Mouse (Mus musculus) intestine, postnatal 0 days (tissue): ENCODE measurements around the gene Snrnp35. TPM values are rescaled to one million over a fixed set of nuclear protein-coding genes. Genes with fewer than 3 reads are reported as not detected.
A peak's percentile ranks its signal among the peaks of the same experiment; 100 is the strongest.

Experiments used
- ATAC-seq: fragments of 200-750 bp; cut with Nextera tagmentation; 2 replicates; pipeline ENCODE4 v1.8.0; 2017; ENCODE audit warnings: mild to moderate bottlenecking, moderate TSS enrichment, moderate library complexity
- H3K27ac ChIP-seq: fragments of 300-500 bp; sonication (generic); 2 replicates; pipeline ENCODE4 v1.5.1; 2014; ENCODE audit warnings: mild to moderate bottlenecking, low read depth, low read length, moderate library complexity
- H3K27me3 ChIP-seq: fragments of 300-500 bp; sonication (generic); replicated peaks from 2 replicates; pipeline ENCODE4 v1.6.1; 2014; ENCODE audit warnings: low read length, mixed read lengths; ENCODE audit not compliant: control insufficient read depth, insufficient read depth
- H3K36me3 ChIP-seq: fragments of 300-500 bp; sonication (generic); 2 replicates; pipeline ENCODE4 v1.6.1; 2014; ENCODE audit warnings: mild to moderate bottlenecking, moderate library complexity; ENCODE audit not compliant: control insufficient read depth, insufficient read depth
- H3K4me1 ChIP-seq: fragments of 300-500 bp; sonication (generic); replicated peaks from 2 replicates; pipeline ENCODE4 v1.6.1; 2014; ENCODE audit warnings: antibody characterized with exemption, low read length, mixed read lengths; ENCODE audit not compliant: control insufficient read depth, insufficient read depth
- H3K4me2 ChIP-seq: fragments of 300-500 bp; sonication (generic); replicated peaks from 2 replicates; pipeline ENCODE4 v1.6.1; 2014; ENCODE audit warnings: low read depth, mild to moderate bottlenecking, moderate library complexity
- H3K4me3 ChIP-seq: fragments of 300-500 bp; sonication (generic); 2 replicates; pipeline ENCODE4 v1.5.1; 2014; ENCODE audit warnings: low read depth, low read length
- H3K9ac ChIP-seq: fragments of 300-500 bp; sonication (generic); 2 replicates; pipeline ENCODE4 v1.6.1; 2014; ENCODE audit warnings: mild to moderate bottlenecking, low read depth, low read length
- H3K9me3 ChIP-seq: fragments of 300-500 bp; sonication (generic); 2 replicates; pipeline ENCODE4 v1.6.1; 2016; ENCODE audit warnings: mixed run types; ENCODE audit not compliant: control insufficient read depth
- CTCF ChIP-seq: sonication (generic); IDR thresholded peaks from 2 replicates; pipeline ENCODE4 v1.5.1; 2016; ENCODE audit warnings: low read depth, mild to moderate bottlenecking, control low read depth, antibody characterized with exemption, moderate library complexity
- WGBS: fragments of 180-500 bp; shearing (Covaris S2); extraction: QIAGEN DNeasy Blood & Tissue Kit; methylation state at CpG from one replicate; pipeline ENCODE4 v1.1.7; 2014; 5-methylcytosine and 5-hydroxymethylcytosine counted together
- polyA plus RNA-seq: library from polyadenylated mRNA; unstranded; fragments of >200 nt; fragmentation: Nextera tagmentation; extraction: Ambion mirVana; gene quantifications from 2 replicates; pipeline ENCODE4 v1.2.1, GENCODE M21; 2015

Snrnp35 gene
- 15.5 and 17.9 TPM in 2 replicates for polyA plus RNA-seq

DNA sequence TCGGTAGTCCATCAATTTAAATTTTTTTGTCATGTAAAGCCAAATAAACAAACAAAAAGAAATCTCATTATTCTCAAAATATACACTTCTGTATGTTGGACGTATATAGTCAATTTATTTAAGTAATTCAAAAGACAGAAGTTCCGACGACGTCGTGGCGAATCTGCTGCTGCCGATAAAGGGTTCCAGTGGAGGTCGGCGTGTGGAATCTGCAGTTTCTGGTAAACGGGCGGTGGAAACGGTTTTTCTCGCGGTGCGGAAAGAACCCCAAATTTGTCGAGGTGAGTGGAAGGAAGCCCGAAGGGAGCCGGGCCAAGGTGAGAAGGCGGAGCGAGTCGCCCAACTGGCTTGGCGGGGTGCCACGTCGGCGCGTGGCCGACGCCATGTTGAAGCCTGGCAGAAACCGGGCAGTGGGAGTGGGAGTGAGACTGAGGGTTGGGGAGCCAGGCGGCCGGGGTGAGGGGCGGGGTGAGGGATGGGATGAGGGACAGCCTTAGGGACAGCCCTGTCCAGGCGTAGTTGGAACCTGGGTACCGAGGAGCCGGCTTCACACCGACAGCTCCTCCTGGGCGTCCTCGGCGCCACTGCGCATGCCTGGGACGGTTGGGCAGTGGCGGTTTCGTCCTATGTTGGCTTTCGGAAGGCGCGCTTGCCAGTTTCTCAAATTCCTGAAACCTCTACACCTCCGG lies at the start of gene Snrnp35:
Gene Snrnp35, plus strand, starts transcription at position 169 of the 689 bp plus-strand sequence.
- TF ChIP-seq CTCF: peak; percentile 18; the same call in 1 of the 2 replicates
- under 1% methylated on average over 48 of the region's 48 CpGs for WGBS

GRCm38 (mm10) chr5:124438229-124438628 lies 44.7 kb upstream of the Snrnp35 start:
- H3K27ac ChIP-seq: no peak overlapping the region
- no peak for ATAC-seq
- no peak overlapping the region for H3K4me2 ChIP-seq
- H3K4me1 ChIP-seq: no peaks in the 10 kb centered on the region
- TF ChIP-seq CTCF: peak; percentile 71
- no peak overlapping the region for H3K4me3 ChIP-seq
- H3K9me3 ChIP-seq: no peaks in the 10 kb centered on the region
- H3K36me3 ChIP-seq: no peaks in the 10 kb centered on the region
- WGBS: 85% methylated on average over 5 of the region's 5 CpGs
- no peaks in the 10 kb centered on the region for H3K27me3 ChIP-seq
- H3K9ac ChIP-seq: no peak overlapping the region

More for the DNA sequence above, at the start of gene Snrnp35:
- peak within 1 kb of the TSS; percentile 78 for H3K4me2 ChIP-seq
- H3K27ac ChIP-seq: peak within 1 kb of the TSS; percentile 99
- H3K4me3 ChIP-seq: peak within 1 kb of the TSS; percentile 73
- no peaks in the 10 kb centered on the region for H3K36me3 ChIP-seq
- peak; percentile 80 for ATAC-seq
- no peaks in the 10 kb centered on the region for H3K27me3 ChIP-seq
- no peaks in the 10 kb centered on the region for H3K9me3 ChIP-seq
- H3K4me1 ChIP-seq: 0 out of 2 replicates have a peak, but pooled peaks cover 3% of the 10 kb centered on the region
- peak within 1 kb of the TSS; percentile 90 for H3K9ac ChIP-seq

DNA sequence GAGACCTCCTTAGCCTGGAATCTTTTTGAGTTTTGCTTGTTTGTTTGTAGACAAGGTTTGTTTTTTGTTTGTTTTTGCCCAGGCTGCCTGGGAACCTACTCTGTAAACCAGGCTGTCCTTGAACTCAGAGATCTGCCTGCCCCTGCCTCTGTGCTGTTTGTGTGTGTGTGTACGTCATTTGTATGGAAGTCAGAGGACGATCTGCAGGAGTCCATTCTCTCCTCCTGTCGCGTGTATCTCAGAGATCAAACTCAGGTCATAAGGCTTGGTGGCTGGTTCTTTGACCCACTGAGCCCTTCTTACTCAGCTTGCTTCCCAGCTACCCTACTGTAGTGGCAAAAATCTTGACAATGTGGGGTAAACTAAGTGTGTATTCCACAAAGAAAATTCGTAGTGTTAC lies 44.2 kb upstream of the Snrnp35 start:
- Histone ChIP-seq H3K36me3 (no peaks in the 10 kb centered on the region), H3K9ac (no peak overlapping the region), H3K4me2 (peak overlapping the region; percentile 80), H3K27me3 (no peaks in the 10 kb centered on the region), H3K4me1 (no peaks in the 10 kb centered on the region), H3K27ac (peak overlapping the region; percentile 47; the same call in 1 of the 2 replicates), H3K9me3 (no peaks in the 10 kb centered on the region), H3K4me3 (peak overlapping the region; percentile 59; the same call in 1 of the 2 replicates)
- WGBS: 57% methylated on average over 5 of the region's 5 CpGs
- no peak for ATAC-seq
- no peak for TF ChIP-seq CTCF

DNA sequence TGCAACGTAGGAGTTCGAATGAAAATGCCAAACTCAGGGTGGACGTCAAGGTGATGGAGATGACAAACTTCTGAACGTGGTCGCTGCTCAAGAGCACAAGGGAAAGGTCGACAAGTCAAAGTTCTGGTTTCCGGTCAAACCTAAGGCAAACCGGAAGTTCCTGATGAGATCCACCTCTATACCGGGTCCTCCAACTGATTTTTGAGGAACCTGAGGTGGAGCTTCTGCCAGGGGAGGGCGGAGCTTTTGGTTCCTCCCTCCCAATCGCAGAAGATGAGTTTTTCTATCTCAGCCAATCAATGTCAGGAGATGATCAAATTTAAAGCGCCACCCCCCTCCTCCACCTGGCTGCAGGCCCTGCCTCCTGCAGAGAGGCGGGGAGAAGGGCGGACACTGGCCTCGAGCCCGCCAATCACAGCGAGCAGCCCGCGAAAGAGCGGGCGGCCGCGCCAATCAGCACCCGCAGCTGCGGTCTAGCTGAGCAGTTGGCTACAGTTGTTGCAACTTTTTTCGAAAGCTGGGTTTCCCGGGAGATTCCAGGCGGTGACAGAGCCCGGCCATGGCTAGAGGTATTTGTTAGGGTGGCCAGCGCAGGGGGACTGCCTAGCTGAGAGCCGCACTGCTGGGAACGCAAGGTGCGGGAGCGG lies 43.4 kb upstream of the Snrnp35 start, which contains the start of gene Kmt5a:
Gene Kmt5a, plus strand, starts transcription at position 484 of the 647 bp plus-strand sequence.
- Histone ChIP-seq H3K4me2 (peak within 1 kb of the TSS; percentile 80), H3K4me3 (peak within 1 kb of the TSS; percentile 59), H3K27me3 (no peaks in the 10 kb centered on the region), H3K36me3 (no peaks in the 10 kb centered on the region), H3K27ac (peak within 1 kb of the TSS; percentile 73), H3K9ac (peak within 1 kb of the TSS; percentile 54), H3K4me1 (no peaks in the 10 kb centered on the region), H3K9me3 (no peaks in the 10 kb centered on the region)
- ATAC-seq: peak; percentile 97
- under 1% methylated on average over 34 of the region's 34 CpGs for WGBS
- TF ChIP-seq CTCF: peak; percentile 35; the same call in 1 of the 2 replicates

DNA sequence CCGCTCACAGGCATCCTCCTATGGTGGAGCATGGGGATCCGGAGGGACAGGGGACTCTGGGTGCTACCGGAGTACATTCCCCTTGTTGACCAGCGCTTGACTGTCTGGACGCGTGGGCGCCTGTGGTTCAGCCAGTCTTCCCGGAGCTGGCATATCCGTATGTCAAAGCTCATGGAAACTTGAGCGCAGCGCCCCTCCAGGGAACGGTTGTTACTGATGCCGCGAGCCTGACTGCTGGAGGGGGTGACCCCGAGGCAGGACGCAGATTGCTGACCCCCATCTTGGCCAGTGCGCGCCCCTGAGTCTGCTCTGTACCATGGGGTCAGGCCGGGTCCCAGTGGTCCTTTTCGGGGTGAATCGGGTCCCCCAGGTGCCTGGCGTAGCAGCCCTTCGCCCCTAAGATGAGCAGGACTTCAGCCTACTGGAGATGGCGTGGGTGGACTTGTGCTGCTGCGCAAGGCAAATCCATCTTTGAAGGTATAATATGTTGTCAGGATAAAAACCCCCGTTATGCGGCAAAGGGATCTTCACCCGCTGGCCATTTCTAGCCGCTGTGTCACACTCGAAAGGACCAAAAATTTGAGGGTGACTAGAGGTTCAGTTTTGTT lies 42.7 kb upstream of the Snrnp35 start:
- peak overlapping the region; percentile 73 for H3K27ac ChIP-seq
- H3K36me3 ChIP-seq: no peaks in the 10 kb centered on the region
- peak; percentile 70 for TF ChIP-seq CTCF
- H3K9me3 ChIP-seq: no peaks in the 10 kb centered on the region
- 0% methylated on average over 30 of the region's 30 CpGs for WGBS
- H3K9ac ChIP-seq: peak overlapping the region; percentile 54
- ATAC-seq: peak; percentile 60
- no peaks in the 10 kb centered on the region for H3K27me3 ChIP-seq
- H3K4me1 ChIP-seq: no peaks in the 10 kb centered on the region
- H3K4me2 ChIP-seq: peak overlapping the region; percentile 80
- H3K4me3 ChIP-seq: peak overlapping the region; percentile 59

- no peak overlapping the region for H3K4me2 ChIP-seq
- WGBS: 44% methylated on average over 2 of the region's 2 CpGs
- no peaks in the 10 kb centered on the region for H3K27me3 ChIP-seq
Measured at GRCm38 (mm10) chr5:124442628-124443027, 40.3 kb upstream of the Snrnp35 start.

More at GRCm38 (mm10) chr5:124442628-124443027, 40.3 kb upstream of the Snrnp35 start:
- TF ChIP-seq CTCF: no peak
- ATAC-seq: no peak
- no peak overlapping the region for H3K9ac ChIP-seq
- no peaks in the 10 kb centered on the region for H3K4me1 ChIP-seq
- H3K36me3 ChIP-seq: peaks cover 4% of the 10 kb centered on the region; the same call in 1 of the 2 replicates
- peak overlapping the region; percentile 73; the same call in 1 of the 2 replicates for H3K27ac ChIP-seq
- H3K4me3 ChIP-seq: no peak overlapping the region
- no peaks in the 10 kb centered on the region for H3K9me3 ChIP-seq
